7 mouse cellular contexts compared by ENCODE assay signal in genomic region chr15:25412171-25412641, GRCm38 (mm10). TPM values are rescaled to one million over a fixed set of nuclear protein-coding genes. Genes with fewer than 3 reads are reported as not detected.
DNase-seq lines count a peak whose midpoint lies in the region; ATAC-seq lines count a peak whose summit lies in the region.

No protein-coding gene starts in this region.

- no peaks in the 10 kb centered on the region for H3K36me3 ChIP-seq in embryonic facial prominence, embryonic 14.5 days (ENCODE audit: control insufficient read depth, insufficient read depth, low read length)

- no peaks in the 10 kb centered on the region for H3K9me3 ChIP-seq in embryonic facial prominence, embryonic 14.5 days (ENCODE audit: control insufficient read depth, low read length)

- DNase-seq in ES-CJ7 (ENCODE audit: low read depth, low spot score) = peak; percentile 89
- peak; percentile 35 for DNase-seq in adrenal gland, postnatal 25 days
- DNase-seq in embryonic facial prominence, embryonic 14.5 days (ENCODE audit: low spot score) = peak; percentile 93
- peak; percentile 22 to 29 for DNase-seq in heart, postnatal 36 days
- peak; percentile 79 to 87 for DNase-seq in layer of hippocampus, postnatal 14 days (ENCODE audit: low spot score in 2 of 2)
- peak; percentile 25 for DNase-seq in lung, postnatal 14 days
- peak; percentile 67 to 76 for DNase-seq in right cerebral cortex, postnatal 36 days (ENCODE audit: low spot score in 2 of 2)

- peaks cover 8% of the 10 kb centered on the region for H3K4me1 ChIP-seq in embryonic facial prominence, embryonic 14.5 days (ENCODE audit: control insufficient read depth, insufficient read depth, low read length)

- intact Hi-C loops in heart, postnatal 36 days (cut with DNase I) = loop anchor here (5.0 kb wide), 1 partner anchor 365 kb away; no protein-coding TSS in a partner anchor

- H3K9ac ChIP-seq in embryonic facial prominence, embryonic 14.5 days (ENCODE audit: low read depth, low read length) = peak overlapping the region; percentile 95

- peak overlapping the region; percentile 94 for H3K27ac ChIP-seq in embryonic facial prominence, embryonic 14.5 days (replicated peaks; ENCODE audit: low read depth, low read length)

- WGBS in embryonic facial prominence, embryonic 14.5 days = under 1% methylated on average over 25 of the region's 25 CpGs

- peak; percentile 66 for ATAC-seq in embryonic facial prominence, embryonic 14.5 days (ENCODE audit: low read depth)

- H3K4me2 ChIP-seq in embryonic facial prominence, embryonic 14.5 days (ENCODE audit: low read depth, low read length) = peak overlapping the region; percentile 80

- H3K27me3 ChIP-seq in embryonic facial prominence, embryonic 14.5 days (replicated peaks; ENCODE audit: control insufficient read depth, insufficient read depth, low read length) = no peaks in the 10 kb centered on the region

- peak overlapping the region; percentile 95 for H3K4me3 ChIP-seq in embryonic facial prominence, embryonic 14.5 days (ENCODE audit: low read depth, low read length)

RNA-seq across cellular contexts. Expression of gene Basp1, which starts 1.4 kb away (rescaled TPM):
- 5.2 and 5.8 TPM in 2 replicates for total RNA-seq in adrenal gland, postnatal 25 days (2021)
- 52.6 and 57.0 TPM in 2 replicates for polyA plus RNA-seq in embryonic facial prominence, embryonic 14.5 days (2014; fragmentation: Nextera tagmentation; extraction: Ambion mirVana)
- 1 to 10 TPM; 1.3 to 1.7 TPM for total RNA-seq in heart, postnatal 36 days (2021)
- 1,000 to 10,000 TPM in 1 of 2 experiments, 100 to 1,000 TPM in 1; 941 to 1,006 TPM for total RNA-seq in layer of hippocampus, postnatal 14 days (2021)

Comparison
In these comparisons a context has a peak if more than half of its experiments do, and no peak if none do; other contexts are left out.
1. Peak in every context shown above with its lines: DNase-seq, ATAC-seq, H3K4me3 ChIP-seq and H3K27ac ChIP-seq.
2. DNase-seq: peak in every context shown above with its lines; median percentile 93 in embryonic facial prominence, embryonic 14.5 days; 89 in ES-CJ7; 83 in layer of hippocampus, postnatal 14 days; 72 in right cerebral cortex, postnatal 36 days; 35 in adrenal gland, postnatal 25 days; 26 in heart, postnatal 36 days; 25 in lung, postnatal 14 days.
3. RNA of gene Basp1, which starts 1.4 kb away (total RNA-seq): 941 to 1,006 TPM in layer of hippocampus, postnatal 14 days; 5.2 to 5.8 TPM in adrenal gland, postnatal 25 days and 1.3 to 1.7 TPM in heart, postnatal 36 days; every median in the first group is over 100 times any median in the second.